Mouse (Mus musculus): ENCODE data around the gene Cwf19l1.
"Not testable (repeated sequence)": the region's sequence is repeated elsewhere in the genome, so short reads cannot be mapped to it uniquely, and the experiment has no call there.

Gene Cwf19l1

GRCm38 (mm10) chr19:44135072-44135959, at the start of gene Cwf19l1:
Cwf19l1 (minus strand) TSS chr19:44135876.
- peak; percentile 77 to 84 for DNase-seq (ENCODE audit: low spot score in 2 of 2)

GRCm38 (mm10) chr19:44183968-44184367, 48.3 kb upstream of the Cwf19l1 start:
- DNase-seq (ENCODE audit: low spot score in 2 of 2) = no peak

- no peak for DNase-seq (ENCODE audit: low spot score in 2 of 2)
Observed at GRCm38 (mm10) chr19:44180502-44180901, 44.8 kb upstream of the Cwf19l1 start.

DNA sequence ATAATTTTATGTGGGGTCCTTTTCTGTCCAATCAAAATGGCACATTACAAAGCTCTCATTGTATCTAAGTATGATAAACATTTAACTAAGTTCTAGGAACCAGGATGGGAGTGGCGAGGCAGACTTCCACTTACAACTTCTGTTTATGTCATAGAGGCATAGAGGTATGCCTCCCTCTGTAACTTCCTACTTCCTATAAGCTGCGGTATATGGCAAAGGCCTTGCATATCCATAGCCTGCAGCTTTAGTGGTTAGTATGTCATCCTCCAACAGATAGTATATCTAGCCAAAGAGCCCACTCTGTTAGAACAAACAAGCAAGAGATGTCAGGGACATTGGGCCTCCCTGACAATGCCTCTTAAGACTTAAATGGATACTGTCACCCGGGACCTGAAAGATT, 41.1 kb upstream of the Cwf19l1 start:
- DNase-seq (ENCODE audit: low spot score in 2 of 2) = no peak

GRCm38 (mm10) chr19:44174835-44175234, 39.2 kb upstream of the Cwf19l1 start:
- DNase-seq (ENCODE audit: low spot score in 2 of 2) = no peak

DNA sequence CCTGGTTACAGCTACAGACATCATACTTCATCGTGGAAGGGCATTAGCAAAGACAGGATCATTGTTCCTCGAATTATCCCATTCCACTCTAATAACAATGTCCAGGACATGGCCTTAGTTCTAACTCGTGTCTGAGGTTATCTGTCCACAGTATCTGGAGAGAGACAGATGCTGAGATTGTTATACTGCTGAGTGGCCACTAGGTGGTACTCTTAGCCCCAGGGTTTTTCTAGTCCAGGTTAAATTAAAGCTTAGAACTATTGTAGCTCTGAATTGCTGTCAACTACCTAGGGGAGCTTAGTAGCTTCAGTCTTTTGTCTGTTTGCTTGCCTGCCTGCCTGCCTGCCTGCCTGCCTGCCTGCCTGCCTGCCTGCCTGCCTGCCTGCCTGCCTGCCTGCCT, 25.8 kb upstream of the Cwf19l1 start:
- DNase-seq (ENCODE audit: low spot score in 2 of 2) = no peak

- DNase-seq (ENCODE audit: low spot score in 2 of 2) = no peak
Observed at GRCm38 (mm10) chr19:44159386-44159785, 23.7 kb upstream of the Cwf19l1 start.

DNA sequence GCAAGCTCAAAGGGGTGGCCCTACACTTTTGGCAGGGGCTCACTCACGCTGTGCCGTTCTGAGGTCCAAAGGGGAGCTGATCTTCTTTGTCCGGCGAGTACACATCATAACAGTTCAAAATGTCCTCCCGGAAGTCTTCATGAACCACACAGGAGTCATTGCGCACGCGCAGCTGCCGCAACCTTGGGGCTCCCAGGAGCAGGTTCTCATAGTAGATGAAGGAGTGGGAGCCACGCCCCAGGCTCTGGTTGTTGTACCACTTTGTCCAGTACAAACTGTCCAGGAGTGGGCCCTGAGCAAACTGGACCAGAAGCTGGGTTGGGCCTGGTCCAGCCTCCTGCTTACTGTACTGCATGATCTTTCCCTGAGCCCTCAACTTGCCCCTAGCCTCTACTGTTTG, 21.3 kb upstream of the Cwf19l1 start:
- no peak for DNase-seq (ENCODE audit: low spot score in 2 of 2)

- no peak for DNase-seq (ENCODE audit: low spot score in 2 of 2)
Observed at GRCm38 (mm10) chr19:44153781-44154180, 18.1 kb upstream of the Cwf19l1 start.

GRCm38 (mm10) chr19:44148991-44149390, 13.3 kb upstream of the Cwf19l1 start:
- no peak for DNase-seq (ENCODE audit: low spot score in 2 of 2)

DNA sequence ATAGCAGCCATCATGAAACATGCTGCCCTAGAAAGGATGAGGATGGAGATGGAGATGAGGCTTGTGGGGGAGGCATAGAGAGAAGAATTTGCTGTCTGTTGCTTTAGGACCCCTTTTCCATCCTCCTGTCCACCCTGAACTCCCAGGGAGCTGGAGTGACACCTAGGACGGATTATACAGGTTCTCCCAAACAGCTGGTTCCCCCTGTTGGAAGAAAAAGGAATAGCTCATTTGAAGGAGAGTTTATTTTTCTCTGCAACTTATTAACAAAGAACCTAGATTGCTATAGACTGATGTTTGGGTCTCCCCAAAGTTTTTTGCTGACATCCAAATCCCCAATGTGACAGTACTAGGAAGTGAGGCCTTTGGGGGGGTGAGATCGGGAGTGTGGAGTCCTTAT, 12.7 kb upstream of the Cwf19l1 start:
- no peak for DNase-seq (ENCODE audit: low spot score in 2 of 2)

- DNase-seq (ENCODE audit: low spot score in 2 of 2) = no peak
Observed at GRCm38 (mm10) chr19:44146951-44147350, 11.3 kb upstream of the Cwf19l1 start.

GRCm38 (mm10) chr19:44146568-44146879, 10.8 kb upstream of the Cwf19l1 start:
- DNase-seq (ENCODE audit: low spot score in 2 of 2) = no peak

DNA sequence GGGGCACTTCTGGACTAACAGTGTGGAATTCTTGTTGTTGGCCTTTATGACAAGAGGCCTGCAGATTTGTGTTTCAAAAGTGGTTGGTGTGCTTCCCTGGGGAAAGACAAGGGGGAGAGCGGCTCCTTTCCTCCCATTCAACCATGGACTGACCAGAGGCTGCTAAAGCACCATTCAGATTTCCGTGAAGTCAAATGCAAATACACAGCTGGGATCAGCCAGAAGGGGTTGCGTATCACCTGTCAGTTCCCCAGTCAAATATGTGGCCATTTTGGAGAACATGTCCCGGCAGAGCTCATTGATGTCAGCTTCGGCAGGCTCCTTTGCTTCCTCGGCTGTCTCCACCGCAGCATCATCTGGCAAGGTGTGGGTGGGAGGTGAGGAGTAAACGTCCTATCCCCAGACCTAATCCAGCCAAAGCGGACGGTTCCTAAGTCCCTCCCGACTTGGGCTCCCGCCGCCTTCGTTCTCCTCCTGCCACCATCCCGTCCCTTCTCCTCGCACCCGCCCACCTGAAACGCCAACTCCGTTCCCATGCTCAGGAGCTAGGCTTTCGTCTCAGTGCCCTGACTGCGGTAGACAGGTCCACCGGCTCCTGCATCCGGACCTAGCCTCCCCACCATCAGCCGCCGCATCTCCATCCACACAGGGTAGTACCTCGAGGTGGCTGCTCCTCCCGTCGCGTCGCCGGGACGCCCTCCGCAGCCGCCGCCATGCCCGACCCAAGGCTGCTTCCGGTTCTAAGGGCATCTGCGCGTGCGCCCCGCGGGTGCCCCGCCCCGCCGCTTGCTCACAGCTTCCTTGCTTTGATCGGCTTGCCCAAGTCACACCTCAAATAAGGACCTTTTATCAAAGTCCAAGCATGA, 10.3 kb upstream of the Cwf19l1 start, which contains the start of gene Bloc1s2:
Gene Bloc1s2, minus strand, starts transcription at position 745 of the 866 bp plus-strand sequence.
- peak; percentile 90 to 93 for DNase-seq (ENCODE audit: low spot score in 2 of 2)

DNA sequence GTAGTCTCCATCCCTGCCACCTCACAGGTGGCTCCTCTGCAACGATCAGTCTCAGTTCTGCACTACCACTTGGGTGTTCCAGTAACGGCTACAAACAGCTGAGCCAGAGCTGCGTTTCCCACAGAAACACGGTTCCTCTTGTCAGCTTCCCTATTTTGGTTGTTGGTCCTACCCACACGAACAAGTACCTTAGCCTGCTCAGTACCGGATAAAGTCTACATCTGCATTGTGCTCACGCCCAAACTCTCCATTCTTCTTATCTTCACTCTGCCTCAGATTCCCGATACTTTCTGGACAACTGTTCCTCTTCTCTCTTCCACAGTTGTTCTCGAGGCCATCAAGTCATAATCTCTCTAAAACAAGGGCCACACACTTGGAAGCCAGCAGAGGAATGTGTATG, 8.7 kb upstream of the Cwf19l1 start:
- peak in 1 of 2 experiments; percentile 29 for DNase-seq (ENCODE audit: low spot score in 2 of 2)

GRCm38 (mm10) chr19:44135960-44136485, 347 bp upstream of the Cwf19l1 start:
- no peak for DNase-seq (ENCODE audit: low spot score in 2 of 2)

DNA sequence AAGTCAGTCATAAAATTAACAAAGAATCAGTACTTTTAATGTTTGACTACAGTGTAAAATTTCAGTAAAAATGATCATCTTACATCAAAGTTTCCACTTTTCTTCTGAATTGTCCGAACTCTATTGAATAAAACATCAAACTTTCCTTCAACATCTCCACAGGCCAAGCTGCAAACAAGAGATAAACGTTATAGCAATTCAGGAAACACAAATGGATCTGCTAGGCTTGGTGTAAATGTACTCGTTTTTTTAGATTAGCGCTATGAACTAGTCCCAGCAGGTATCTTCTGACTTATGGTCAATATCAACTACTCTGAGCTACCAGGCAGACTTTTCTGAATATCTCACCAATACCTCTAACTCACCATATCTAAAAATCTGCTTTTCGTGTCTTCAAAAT, 2.8 kb downstream of the Cwf19l1 start:
- DNase-seq (ENCODE audit: low spot score in 2 of 2) = no peak

DNA sequence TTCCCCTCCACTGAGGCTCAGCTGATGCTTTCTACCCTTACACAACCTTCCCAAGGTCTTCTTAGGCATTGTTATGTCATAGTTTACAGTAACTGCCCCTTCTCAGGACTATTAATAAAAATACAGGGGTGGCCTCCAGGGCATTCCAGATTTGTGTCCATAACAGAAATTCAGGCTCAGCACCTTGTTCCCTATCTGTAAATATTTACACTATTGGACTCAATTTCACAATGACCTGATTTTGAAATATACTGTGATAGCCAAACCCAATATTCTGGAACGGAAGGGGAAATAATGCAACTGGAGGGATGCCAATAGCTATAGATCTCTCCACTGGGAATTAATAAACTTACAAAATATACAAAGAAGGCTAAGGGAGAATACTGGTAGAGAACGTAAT, 7.1 kb downstream of the Cwf19l1 start:
- no peak for DNase-seq (ENCODE audit: low spot score in 2 of 2)

DNA sequence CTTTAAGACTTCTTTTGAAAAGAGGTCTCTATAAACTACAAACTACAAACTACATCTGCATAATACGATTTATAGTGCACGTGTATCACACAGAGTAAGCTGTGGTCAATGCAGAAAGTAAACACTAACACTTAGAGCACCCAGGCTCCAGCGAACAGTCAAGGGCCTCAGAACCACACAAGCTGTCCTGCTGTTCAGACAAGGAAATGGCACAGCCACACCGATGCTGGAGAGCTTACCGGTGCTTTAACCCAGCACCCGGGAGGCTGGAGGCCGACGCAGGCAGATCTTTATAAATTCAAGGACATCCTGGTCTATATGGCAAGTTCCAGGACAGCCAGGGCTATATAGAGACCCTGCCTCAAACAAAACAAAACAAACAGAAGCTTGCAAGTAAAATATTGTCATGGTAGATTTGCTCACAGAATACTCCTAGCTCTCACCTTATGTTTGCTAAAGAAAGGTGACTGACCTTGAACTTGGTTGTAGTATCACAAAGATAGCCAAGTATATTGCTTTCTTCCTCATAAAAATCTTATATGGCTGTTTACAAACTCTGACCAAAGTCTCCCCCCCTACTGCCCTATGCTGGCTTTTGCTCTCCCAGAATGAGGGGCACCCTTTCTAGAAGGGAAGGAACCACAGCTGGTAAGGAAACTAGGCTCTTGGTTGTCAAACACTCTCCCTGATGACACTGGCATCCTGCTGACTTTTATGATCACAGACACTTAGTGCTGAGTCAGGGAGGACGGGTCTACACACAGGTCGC, 7.8 kb downstream of the Cwf19l1 start:
- no peak for DNase-seq (ENCODE audit: low spot score in 2 of 2)

- DNase-seq (ENCODE audit: low spot score in 2 of 2) = no peak
Observed at GRCm38 (mm10) chr19:44121137-44121536, 14.5 kb downstream of the Cwf19l1 start.

DNA sequence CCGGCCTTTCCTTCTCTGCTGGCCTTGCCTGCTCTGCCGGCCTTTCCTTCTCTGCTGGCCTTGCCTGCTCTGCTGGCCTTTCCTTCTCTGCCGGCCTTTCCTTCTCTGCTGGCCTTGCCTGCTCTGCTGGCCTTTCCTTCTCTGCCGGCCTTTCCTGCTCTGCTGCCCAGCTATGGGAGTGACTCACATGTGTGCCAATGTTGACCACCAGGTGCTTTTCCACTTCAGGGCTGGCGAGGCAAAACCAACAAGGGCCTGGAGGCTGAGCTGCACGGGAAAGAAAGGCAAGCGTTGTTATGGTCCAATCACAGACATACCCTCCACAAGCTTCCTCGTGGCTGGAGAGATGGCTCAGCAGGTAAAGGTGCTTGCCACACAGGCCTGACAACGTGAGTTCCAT, 15.0 kb downstream of the Cwf19l1 start:
- DNase-seq (ENCODE audit: low spot score in 2 of 2) = not testable (repeated sequence)

DNA sequence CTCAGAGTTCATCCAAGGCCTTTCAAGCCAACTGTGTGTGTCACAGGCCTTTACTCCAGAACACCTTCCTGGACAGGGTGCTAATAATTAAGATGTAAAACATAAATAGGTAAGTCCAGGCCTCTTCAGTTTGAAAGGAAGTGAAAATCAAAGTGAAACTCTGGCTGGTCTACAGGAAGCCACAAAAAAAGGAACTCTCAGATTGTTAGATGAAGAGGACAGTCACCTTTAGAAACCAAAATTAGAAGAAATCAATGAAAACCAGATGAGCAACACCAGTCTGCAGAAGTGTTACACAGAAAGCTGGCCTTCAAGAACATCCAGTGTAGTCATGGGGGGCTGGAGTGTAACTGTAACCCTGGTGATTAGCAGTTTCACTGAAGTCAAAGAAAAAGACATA, 17.9 kb downstream of the Cwf19l1 start:
- no peak for DNase-seq (ENCODE audit: low spot score in 2 of 2)

All from natural killer cell, adult 2 months (primary cell).